In genomic region chr8:122461473-122462148, GRCm38 (mm10) we compare ENCODE assay signal across 16 mouse cellular contexts. TPM values are rescaled to one million over a fixed set of nuclear protein-coding genes. Genes with fewer than 3 reads are reported as not detected.
DNase-seq lines count a peak whose midpoint lies in the region; ATAC-seq and TF ChIP-seq lines count a peak whose summit lies in the region.
"Had no signal": no experiment of that assay in that cellular context is flagged by ENCODE, and none has a peak within 500 bp of the region (broad histone marks: within the 10 kb centered on the region; RNA-seq: fewer than 3 reads in every experiment).

No protein-coding gene starts in this region.

- peaks cover 26% of the 10 kb centered on the region for H3K27me3 ChIP-seq in embryonic facial prominence, embryonic 14.5 days (replicated peaks; ENCODE audit: control insufficient read depth, insufficient read depth, low read length)
- peaks cover 69% of the 10 kb centered on the region for H3K27me3 ChIP-seq in embryonic facial prominence, embryonic 10.5 days (replicated peaks; ENCODE audit: low read depth, poor library complexity, severe bottlenecking)
- peaks cover 34% of the 10 kb centered on the region for H3K27me3 ChIP-seq in lung, embryonic 14.5 days (ENCODE audit: insufficient read depth, low read length)
- peaks cover 55% of the 10 kb centered on the region for H3K27me3 ChIP-seq in kidney, embryonic 16.5 days (ENCODE audit: insufficient read depth, low read length)

- no peak for TF ChIP-seq CTCF in lung, embryonic 14.5 days (IDR thresholded peaks at IDR 0.05; ENCODE audit: low read depth)

- H3K27ac ChIP-seq in embryonic facial prominence, embryonic 14.5 days (replicated peaks; ENCODE audit: low read depth, low read length) = no peak overlapping the region
- H3K27ac ChIP-seq in embryonic facial prominence, embryonic 10.5 days (replicated peaks) = no peak overlapping the region
- 0 out of 2 replicates have a peak overlapping the region, but pooled peaks have one; percentile 18 for H3K27ac ChIP-seq in lung, embryonic 14.5 days (ENCODE audit: low read depth)
- no peak overlapping the region for H3K27ac ChIP-seq in kidney, embryonic 16.5 days (ENCODE audit: low read length)
- H3K27ac ChIP-seq: embryonic facial prominence, embryonic 15.5 days; layer of hippocampus, adult 2 months; lung, embryonic 15.5 days had no signal

- H3K4me2 ChIP-seq in embryonic facial prominence, embryonic 14.5 days (ENCODE audit: low read depth, low read length) = no peak overlapping the region
- H3K4me2 ChIP-seq in lung, embryonic 14.5 days = no peak overlapping the region; the same call in 1 of the 2 replicates
- no peak overlapping the region for H3K4me2 ChIP-seq in kidney, embryonic 16.5 days (replicated peaks; ENCODE audit: low read depth, low read length)

- peaks cover 5% of the 10 kb centered on the region; the same call in 1 of the 2 replicates for H3K4me1 ChIP-seq in embryonic facial prominence, embryonic 14.5 days (ENCODE audit: control insufficient read depth, insufficient read depth, low read length)
- H3K4me1 ChIP-seq in embryonic facial prominence, embryonic 10.5 days = peaks cover 54% of the 10 kb centered on the region
- 0 out of 2 replicates have a peak, but pooled peaks cover 10% of the 10 kb centered on the region for H3K4me1 ChIP-seq in lung, embryonic 14.5 days (ENCODE audit: insufficient read depth)
- H3K4me1 ChIP-seq in kidney, embryonic 16.5 days (ENCODE audit: insufficient read depth, low read length) = peaks cover 14% of the 10 kb centered on the region

- 46% methylated on average over 11 of the region's 11 CpGs for WGBS in embryonic facial prominence, embryonic 14.5 days
- 61% methylated on average over 11 of the region's 11 CpGs for WGBS in embryonic facial prominence, embryonic 10.5 days
- WGBS in lung, embryonic 14.5 days = 56% methylated on average over 11 of the region's 11 CpGs
- 65% methylated on average over 11 of the region's 11 CpGs for WGBS in kidney, embryonic 16.5 days

- H3K4me3 ChIP-seq in embryonic facial prominence, embryonic 14.5 days (ENCODE audit: low read depth, low read length) = no peak overlapping the region
- no peak overlapping the region for H3K4me3 ChIP-seq in embryonic facial prominence, embryonic 10.5 days
- no peak overlapping the region for H3K4me3 ChIP-seq in lung, embryonic 14.5 days (ENCODE audit: low read depth, low read length)
- H3K4me3 ChIP-seq in kidney, embryonic 16.5 days (ENCODE audit: low read length) = no peak overlapping the region

- H3K9ac ChIP-seq in embryonic facial prominence, embryonic 14.5 days (ENCODE audit: low read depth, low read length) = no peak overlapping the region
- no peak overlapping the region for H3K9ac ChIP-seq in lung, embryonic 14.5 days
- no peak overlapping the region for H3K9ac ChIP-seq in kidney, embryonic 16.5 days (replicated peaks; ENCODE audit: low read length)
- H3K9ac ChIP-seq: embryonic facial prominence, embryonic 15.5 days; lung, embryonic 15.5 days had no signal

- DNase-seq in embryonic facial prominence, embryonic 14.5 days (ENCODE audit: low spot score) = peak; percentile 61
- no peak for DNase-seq in embryonic facial prominence, embryonic 10.5 days (ENCODE audit: low spot score)
- no peak for DNase-seq in lung, embryonic 14.5 days
- no peak for DNase-seq in lung, postnatal 10 days
- DNase-seq in fat pad, adult 2 months (ENCODE audit: extremely low read depth, low read depth, low spot score) = peak; percentile 96
- peak; percentile 27 for DNase-seq in right cerebral cortex, postnatal 14 days
- no peak for DNase-seq in cerebellum, postnatal 4 days (ENCODE audit: low spot score in 2 of 2)
- DNase-seq: adrenal gland, adult 2 months; cerebellum, adult 11-12 months; gastrocnemius, postnatal 36 days; spleen, adult 18-20 months had no signal

- no peaks in the 10 kb centered on the region for H3K9me3 ChIP-seq in embryonic facial prominence, embryonic 14.5 days (ENCODE audit: control insufficient read depth, low read length)
- H3K9me3 ChIP-seq in embryonic facial prominence, embryonic 10.5 days = no peaks in the 10 kb centered on the region
- no peaks in the 10 kb centered on the region for H3K9me3 ChIP-seq in lung, embryonic 14.5 days (ENCODE audit: low read depth, low read length)
- H3K9me3 ChIP-seq in kidney, embryonic 16.5 days (ENCODE audit: low read length) = no peaks in the 10 kb centered on the region; the same call in 1 of the 2 replicates
- H3K9me3 ChIP-seq: embryonic facial prominence, embryonic 15.5 days; hindbrain, embryonic 10.5 days; lung, embryonic 15.5 days had no signal

- peaks cover 12% of the 10 kb centered on the region for H3K36me3 ChIP-seq in embryonic facial prominence, embryonic 14.5 days (ENCODE audit: control insufficient read depth, insufficient read depth, low read length)
- H3K36me3 ChIP-seq in embryonic facial prominence, embryonic 10.5 days (replicated peaks) = peaks cover 16% of the 10 kb centered on the region
- peaks cover 9% of the 10 kb centered on the region for H3K36me3 ChIP-seq in lung, embryonic 14.5 days (ENCODE audit: insufficient read depth)
- H3K36me3 ChIP-seq in kidney, embryonic 16.5 days (ENCODE audit: insufficient read depth, low read length) = peaks cover 2% of the 10 kb centered on the region

- 0 out of 2 replicates have a peak, but pooled peaks have one; percentile 13 for ATAC-seq in embryonic facial prominence, embryonic 14.5 days (ENCODE audit: low read depth)
- ATAC-seq in lung, embryonic 14.5 days (ENCODE audit: insufficient read depth) = no peak
- no peak for ATAC-seq in kidney, embryonic 16.5 days (ENCODE audit: low FRiP score, low TSS enrichment)

RNA-seq across cellular contexts. Expression of gene Snai3, which starts 1.1 kb away (rescaled TPM):
- polyA plus RNA-seq in embryonic facial prominence, embryonic 14.5 days (2014; fragmentation: Nextera tagmentation; extraction: Ambion mirVana) = 3.1 and 4.2 TPM in 2 replicates
- 0.57 and 0.67 TPM in 2 replicates for polyA plus RNA-seq in embryonic facial prominence, embryonic 10.5 days (2016; fragmentation: Nextera tagmentation; extraction: Ambion mirVana)
- 0.87 and 1.3 TPM in 2 replicates for polyA plus RNA-seq in lung, embryonic 14.5 days (2014; fragmentation: Nextera tagmentation; extraction: Ambion mirVana)
- 0.75 and 0.77 TPM in 2 replicates for polyA plus RNA-seq in kidney, embryonic 16.5 days (2015; fragmentation: Nextera tagmentation; extraction: Ambion mirVana)
- polyA plus RNA-seq: hindbrain, embryonic 10.5 days had no signal

RNA-seq across cellular contexts. Expression of gene Rnf166, which starts 14.3 kb away (rescaled TPM):
- 40.0 and 40.1 TPM in 2 replicates for polyA plus RNA-seq in embryonic facial prominence, embryonic 14.5 days (2014; fragmentation: Nextera tagmentation; extraction: Ambion mirVana)
- polyA plus RNA-seq in embryonic facial prominence, embryonic 10.5 days (2016; fragmentation: Nextera tagmentation; extraction: Ambion mirVana) = 32.1 and 33.6 TPM in 2 replicates
- polyA plus RNA-seq in lung, embryonic 14.5 days (2014; fragmentation: Nextera tagmentation; extraction: Ambion mirVana) = 34.7 and 37.2 TPM in 2 replicates
- 39.3 and 46.0 TPM in 2 replicates for polyA plus RNA-seq in kidney, embryonic 16.5 days (2015; fragmentation: Nextera tagmentation; extraction: Ambion mirVana)

RNA-seq across cellular contexts. Expression of gene Ctu2, which starts 14.3 kb away (rescaled TPM):
- polyA plus RNA-seq in embryonic facial prominence, embryonic 14.5 days (2014; fragmentation: Nextera tagmentation; extraction: Ambion mirVana) = 49.0 and 49.2 TPM in 2 replicates
- 69.9 and 72.9 TPM in 2 replicates for polyA plus RNA-seq in embryonic facial prominence, embryonic 10.5 days (2016; fragmentation: Nextera tagmentation; extraction: Ambion mirVana)
- polyA plus RNA-seq in lung, embryonic 14.5 days (2014; fragmentation: Nextera tagmentation; extraction: Ambion mirVana) = 45.4 and 56.2 TPM in 2 replicates
- polyA plus RNA-seq in kidney, embryonic 16.5 days (2015; fragmentation: Nextera tagmentation; extraction: Ambion mirVana) = 46.5 and 48.0 TPM in 2 replicates

RNA-seq across cellular contexts. Expression of gene Mvd, which starts 18.4 kb away (rescaled TPM):
- polyA plus RNA-seq in embryonic facial prominence, embryonic 14.5 days (2014; fragmentation: Nextera tagmentation; extraction: Ambion mirVana) = 27.1 and 34.4 TPM in 2 replicates
- polyA plus RNA-seq in embryonic facial prominence, embryonic 10.5 days (2016; fragmentation: Nextera tagmentation; extraction: Ambion mirVana) = 51.2 and 59.9 TPM in 2 replicates
- 27.1 and 29.5 TPM in 2 replicates for polyA plus RNA-seq in lung, embryonic 14.5 days (2014; fragmentation: Nextera tagmentation; extraction: Ambion mirVana)
- 36.4 and 36.6 TPM in 2 replicates for polyA plus RNA-seq in kidney, embryonic 16.5 days (2015; fragmentation: Nextera tagmentation; extraction: Ambion mirVana)

RNA-seq across cellular contexts. Expression of gene Cyba, which starts 28.9 kb away (rescaled TPM):
- polyA plus RNA-seq in embryonic facial prominence, embryonic 14.5 days (2014; fragmentation: Nextera tagmentation; extraction: Ambion mirVana) = 160 and 173 TPM in 2 replicates
- polyA plus RNA-seq in embryonic facial prominence, embryonic 10.5 days (2016; fragmentation: Nextera tagmentation; extraction: Ambion mirVana) = 60.2 and 62.6 TPM in 2 replicates
- polyA plus RNA-seq in lung, embryonic 14.5 days (2014; fragmentation: Nextera tagmentation; extraction: Ambion mirVana) = 165 and 175 TPM in 2 replicates
- 385 and 421 TPM in 2 replicates for polyA plus RNA-seq in kidney, embryonic 16.5 days (2015; fragmentation: Nextera tagmentation; extraction: Ambion mirVana)

Comparison
In these comparisons a context has a peak if more than half of its experiments do, and no peak if none do; other contexts are left out.
1. DNase-seq: peak in embryonic facial prominence, embryonic 14.5 days (single experiment), fat pad, adult 2 months (single experiment) and right cerebral cortex, postnatal 14 days (single experiment); none in embryonic facial prominence, embryonic 10.5 days (single experiment), lung, embryonic 14.5 days (single experiment), lung, postnatal 10 days (single experiment) and cerebellum, postnatal 4 days (0 of 2).